Mouse (Mus musculus) embryo, embryonic 10.5 days (tissue): Measurements from ENCODE around the gene Slc30a3.

Experiments used
- DNase-seq: peaks from one replicate; pipeline ENCODE4 v3.0.0-alpha.2; 2015; ENCODE audit warnings: low spot score

Gene Slc30a3

GRCm38 (mm10) chr5:31108000-31108490 lies at the start of gene Slc30a3:
Gene Slc30a3 (minus strand): TSS chr5:31108237.
- DNase-seq: no peak

GRCm38 (mm10) chr5:31154152-31154553 lies 46.1 kb upstream of the Slc30a3 start, which contains the start of gene Mpv17:
Gene Mpv17 (minus strand): TSS chr5:31154251.
- peak; percentile 92 for DNase-seq

GRCm38 (mm10) chr5:31153516-31154151 lies 45.6 kb upstream of the Slc30a3 start:
- DNase-seq: no peak

GRCm38 (mm10) chr5:31151746-31152145 lies 43.7 kb upstream of the Slc30a3 start:
- no peak for DNase-seq

GRCm38 (mm10) chr5:31149781-31150180 lies 41.7 kb upstream of the Slc30a3 start:
- no peak for DNase-seq

- DNase-seq: peak; percentile 59
These were observed 31.0 kb upstream of the Slc30a3 start for GRCm38 (mm10) chr5:31138968-31139425.

GRCm38 (mm10) chr5:31138241-31138967 lies 30.4 kb upstream of the Slc30a3 start, which contains the start of gene Ucn:
Gene Ucn (minus strand): TSS chr5:31138829.
- DNase-seq: peak; percentile 26

- DNase-seq: peak; percentile 19
These were observed 29.6 kb upstream of the Slc30a3 start for GRCm38 (mm10) chr5:31137658-31138057.

- peak; percentile 14 for DNase-seq
These were observed 28.8 kb upstream of the Slc30a3 start for GRCm38 (mm10) chr5:31136730-31137424.

- DNase-seq: no peak
These were observed 18.0 kb upstream of the Slc30a3 start for GRCm38 (mm10) chr5:31126050-31126449.

- DNase-seq: peak; percentile 29
These were observed 15.4 kb upstream of the Slc30a3 start for GRCm38 (mm10) chr5:31123481-31123880.

- DNase-seq: no peak
These were observed 13.1 kb upstream of the Slc30a3 start for GRCm38 (mm10) chr5:31121111-31121510.

- no peak for DNase-seq
These were observed 8.9 kb upstream of the Slc30a3 start for GRCm38 (mm10) chr5:31116912-31117311.

GRCm38 (mm10) chr5:31116354-31116753 lies 8.3 kb upstream of the Slc30a3 start, which contains the start of gene Trim54:
Gene Trim54 (plus strand): TSS chr5:31116712.
- no peak for DNase-seq

- peak; percentile 19 for DNase-seq
These were observed 2.7 kb upstream of the Slc30a3 start for GRCm38 (mm10) chr5:31110781-31111180.

- no peak for DNase-seq
These were observed 2.2 kb downstream of the Slc30a3 start, which contains the start of gene Dnajc5g for GRCm38 (mm10) chr5:31105814-31106335. Gene Dnajc5g (plus strand): TSS chr5:31106285.

- DNase-seq: no peak
These were observed 12.1 kb downstream of the Slc30a3 start for GRCm38 (mm10) chr5:31095711-31096480.

GRCm38 (mm10) chr5:31094799-31095691 lies 13.0 kb downstream of the Slc30a3 start:
- DNase-seq: peak; percentile 58

GRCm38 (mm10) chr5:31094100-31094798 lies 13.8 kb downstream of the Slc30a3 start:
- DNase-seq: peak; percentile 48
